Mouse (Mus musculus) heart, embryonic 14.5 days (tissue): Measurements from ENCODE around the gene Scfd1. TPM values are rescaled to one million over a fixed set of nuclear protein-coding genes. Genes with fewer than 3 reads are reported as not detected.

Experiments
- ATAC-seq: fragments of 200-750 bp; cut with Nextera tagmentation; 2 replicates; pipeline ENCODE4 v1.8.0; 2017; ENCODE audit warnings: low read depth, moderate TSS enrichment; ENCODE audit not compliant: insufficient number of reproducible peaks, insufficient read depth, low FRiP score
- H3K27ac ChIP-seq, 2 experiments: fragments of 200-500 bp in 1 of 2; fragments of 300-500 bp in 1 of 2; sonication (generic) in 1 of 2; replicated peaks in 1 of 2; 2 replicates each; pipeline ENCODE4 v1.5.1; 2012 to 2014; ENCODE audit warnings: low read depth in 2 of 2, low read length in 2 of 2, control low read depth in 1 of 2, mild to moderate bottlenecking in 1 of 2, mixed read lengths in 1 of 2; ENCODE audit not compliant: control insufficient read depth in 1 of 2, insufficient read depth in 1 of 2
- H3K27me3 ChIP-seq: fragments of 300-500 bp; sonication (generic); 2 replicates; pipeline ENCODE4 v1.6.1; 2014; ENCODE audit warnings: mild to moderate bottlenecking, low read length, control low read depth; ENCODE audit not compliant: control insufficient read depth, insufficient read depth
- H3K36me3 ChIP-seq: fragments of 300-500 bp; sonication (generic); 2 replicates; pipeline ENCODE4 v1.6.1; 2014; ENCODE audit warnings: mild to moderate bottlenecking, control low read depth, low read length, mixed read lengths; ENCODE audit not compliant: control insufficient read depth, insufficient read depth
- H3K4me1 ChIP-seq, 2 experiments: fragments of 200-500 bp in 1 of 2; fragments of 300-500 bp in 1 of 2; sonication (generic) in 1 of 2; 2 replicates each; pipeline ENCODE4 v1.6.1; 2012 to 2014; ENCODE audit warnings: low read length in 2 of 2, control low read depth in 1 of 2, mixed read lengths in 1 of 2; ENCODE audit not compliant: control insufficient read depth in 2 of 2, insufficient read depth in 2 of 2
- H3K4me2 ChIP-seq: fragments of 300-500 bp; sonication (generic); 2 replicates; pipeline ENCODE4 v1.6.1; 2014; ENCODE audit warnings: mild to moderate bottlenecking, low read length
- H3K4me3 ChIP-seq, 2 experiments: fragments of 200-500 bp in 1 of 2; fragments of 300-500 bp in 1 of 2; sonication (generic) in 1 of 2; 2 replicates each; pipeline ENCODE4 v1.5.1; 2012 to 2014; ENCODE audit warnings: low read length in 2 of 2, mild to moderate bottlenecking in 2 of 2, control low read depth in 1 of 2, low read depth in 1 of 2, moderate library complexity in 1 of 2; ENCODE audit not compliant: control insufficient read depth in 1 of 2, insufficient read depth in 1 of 2
- H3K9ac ChIP-seq: fragments of 300-500 bp; sonication (generic); 2 replicates; pipeline ENCODE4 v1.6.1; 2014; ENCODE audit warnings: mild to moderate bottlenecking, low read length
- H3K9me3 ChIP-seq: fragments of 300-500 bp; sonication (generic); 2 replicates; pipeline ENCODE4 v1.6.1; 2016; ENCODE audit warnings: low read length, control low read depth; ENCODE audit not compliant: control insufficient read depth
- WGBS: fragments of 180-500 bp; shearing (Covaris S2); extraction: QIAGEN DNeasy Blood & Tissue Kit; methylation state at CpG from one replicate; pipeline ENCODE4 v1.1.7; 2014; 5-methylcytosine and 5-hydroxymethylcytosine counted together
- polyA plus RNA-seq: library from polyadenylated mRNA; unstranded; fragments of >200 nt; fragmentation: Nextera tagmentation; extraction: Ambion mirVana; gene quantifications from 2 replicates; pipeline ENCODE4 v1.2.1, GENCODE M21; 2014

Scfd1 gene
- polyA plus RNA-seq, result 66.1 and 68.7 TPM in 2 replicates

- peak; percentile 100 for ATAC-seq
- Histone ChIP-seq H3K4me1 (no peaks in the 10 kb centered on the region), H3K9ac (peak within 1 kb of the TSS; percentile 95), H3K27ac (peak within 1 kb of the TSS; percentile 89 to 93), H3K4me3 (peak within 1 kb of the TSS; percentile 87 to 94), H3K36me3 (peaks cover 41% of the 10 kb centered on the region), H3K27me3 (no peaks in the 10 kb centered on the region), H3K9me3 (no peaks in the 10 kb centered on the region), H3K4me2 (peak within 1 kb of the TSS; percentile 82)
- under 1% methylated on average over 34 of the region's 34 CpGs for WGBS
Observed at GRCm38 (mm10) chr12:51377003-51377887, at the start of gene Scfd1. Scfd1 (plus strand) TSS chr12:51377510.

- WGBS, result 78% methylated on average over 1 of the region's 1 CpGs
Observed at GRCm38 (mm10) chr12:51337014-51337413, 40.3 kb upstream of the Scfd1 start.

GRCm38 (mm10) chr12:51346121-51346520 is 31.2 kb upstream of the Scfd1 start:
- 60% methylated on average over 4 of the region's 4 CpGs for WGBS
- no peak overlapping the region for H3K4me2 ChIP-seq
- no peaks in the 10 kb centered on the region for H3K36me3 ChIP-seq
- H3K27me3 ChIP-seq, result no peaks in the 10 kb centered on the region
- H3K4me3 ChIP-seq, result no peak overlapping the region
- no peak overlapping the region for H3K9ac ChIP-seq
- no peak overlapping the region for H3K27ac ChIP-seq
- no peak for ATAC-seq
- peaks cover 0 to 16% of the 10 kb centered on the region in 2 experiments; a peak in 2 of 4 replicates for H3K4me1 ChIP-seq
- no peaks in the 10 kb centered on the region for H3K9me3 ChIP-seq

More at GRCm38 (mm10) chr12:51337014-51337413, 40.3 kb upstream of the Scfd1 start:
- ATAC-seq, result no peak
- Histone ChIP-seq H3K4me3 (no peak overlapping the region), H3K4me1 (no peaks in the 10 kb centered on the region), H3K36me3 (no peaks in the 10 kb centered on the region), H3K4me2 (no peak overlapping the region), H3K27me3 (no peaks in the 10 kb centered on the region), H3K9ac (no peak overlapping the region), H3K9me3 (no peaks in the 10 kb centered on the region), H3K27ac (no peak overlapping the region)

- Histone ChIP-seq H3K4me2 (peak within 1 kb of the TSS; percentile 81), H3K27me3 (no peaks in the 10 kb centered on the region), H3K4me1 (peaks cover 0 to 16% of the 10 kb centered on the region in 2 experiments; a peak in 2 of 4 replicates), H3K36me3 (peaks cover 15% of the 10 kb centered on the region), H3K27ac (peak within 1 kb of the TSS; percentile 91 to 92), H3K9me3 (no peaks in the 10 kb centered on the region), H3K4me3 (peak within 1 kb of the TSS; percentile 87 to 92), H3K9ac (peak within 1 kb of the TSS; percentile 93)
- ATAC-seq, result peak; percentile 97
- WGBS, result under 1% methylated on average over 70 of the region's 70 CpGs
Observed at GRCm38 (mm10) chr12:51347988-51348697, 29.2 kb upstream of the Scfd1 start, which contains the start of gene G2e3. G2e3 (plus strand) TSS chr12:51348061.

GRCm38 (mm10) chr12:51348698-51348998 is 28.7 kb upstream of the Scfd1 start:
- no peaks in the 10 kb centered on the region for H3K9me3 ChIP-seq
- H3K4me3 ChIP-seq, result peak overlapping the region; percentile 87 to 92
- ATAC-seq, result no peak
- peaks cover 0 to 16% of the 10 kb centered on the region in 2 experiments; a peak in 2 of 4 replicates for H3K4me1 ChIP-seq
- whole genome bisulfite sequencing, result under 1% methylated on average over 10 of the region's 10 CpGs
- peaks cover 20% of the 10 kb centered on the region for H3K36me3 ChIP-seq
- H3K27ac ChIP-seq, result peak overlapping the region; percentile 91 to 92
- H3K9ac ChIP-seq, result peak overlapping the region; percentile 93
- H3K27me3 ChIP-seq, result no peaks in the 10 kb centered on the region
- H3K4me2 ChIP-seq, result peak overlapping the region; percentile 81

GRCm38 (mm10) chr12:51355296-51355695 is 22.0 kb upstream of the Scfd1 start:
- peaks cover 84% of the 10 kb centered on the region for H3K36me3 ChIP-seq
- no peak overlapping the region for H3K4me3 ChIP-seq
- ATAC-seq, result no peak
- 55% methylated on average over 8 of the region's 8 CpGs for WGBS
- H3K27ac ChIP-seq, result no peak overlapping the region
- H3K27me3 ChIP-seq, result no peaks in the 10 kb centered on the region
- peaks cover 0 to 7% of the 10 kb centered on the region in 2 experiments; a peak in 1 of 4 replicates for H3K4me1 ChIP-seq
- H3K4me2 ChIP-seq, result no peak overlapping the region
- no peaks in the 10 kb centered on the region for H3K9me3 ChIP-seq
- no peak overlapping the region for H3K9ac ChIP-seq

GRCm38 (mm10) chr12:51361294-51361693 is 16.0 kb upstream of the Scfd1 start:
- Histone ChIP-seq H3K9me3 (no peaks in the 10 kb centered on the region), H3K9ac (no peak overlapping the region), H3K4me1 (no peaks in the 10 kb centered on the region), H3K27me3 (no peaks in the 10 kb centered on the region), H3K4me3 (no peak overlapping the region), H3K27ac (no peak overlapping the region), H3K36me3 (peaks cover 92% of the 10 kb centered on the region), H3K4me2 (no peak overlapping the region)
- no peak for ATAC-seq
